Mouse (Mus musculus) kidney, postnatal 14 days (tissue): ENCODE measurements at regions not wholly inside any gene's neighbourhood (a gene's known extent, or its start where the extent isn't known, plus 50 kb on each side); places are given as distances from the start of the nearest gene placed in this dataset.

ENCODE experiments used
- DNase-seq: peaks from one replicate; pipeline ENCODE4 v3.0.0; 2022; ENCODE audit warnings: mixed read lengths

- DNase-seq, result no peak
Observed at GRCm38 (mm10) chr5:106051026-106051425, 174.7 kb downstream of the Zfp326 start.

- no peak for DNase-seq
Observed at GRCm38 (mm10) chr5:106044878-106045585, 168.7 kb downstream of the Zfp326 start.

GRCm38 (mm10) chr5:106038321-106038720, 162.0 kb downstream of the Zfp326 start:
- DNase-seq, result no peak

GRCm38 (mm10) chr5:106036176-106036575, 159.8 kb downstream of the Zfp326 start:
- peak; percentile 36 for DNase-seq

GRCm38 (mm10) chr5:106032956-106033355, 156.6 kb downstream of the Zfp326 start:
- no peak for DNase-seq

- DNase-seq, result no peak
Observed at GRCm38 (mm10) chr5:106026861-106027260, 150.5 kb downstream of the Zfp326 start.

- DNase-seq, result no peak
Observed at GRCm38 (mm10) chr5:106004292-106004917, 128.0 kb downstream of the Zfp326 start.

- DNase-seq, result no peak
Observed at GRCm38 (mm10) chr5:106003321-106004291, 127.2 kb downstream of the Zfp326 start.

- peak; percentile 27 for DNase-seq
Observed at GRCm38 (mm10) chr5:106002330-106002729, 126.0 kb downstream of the Zfp326 start.

GRCm38 (mm10) chr5:105994218-105994617, 117.9 kb downstream of the Zfp326 start:
- no peak for DNase-seq

- no peak for DNase-seq
Observed at GRCm38 (mm10) chr5:105993066-105993760, 116.8 kb downstream of the Zfp326 start.

- no peak for DNase-seq
Observed at GRCm38 (mm10) chr5:105990777-105991176, 114.4 kb downstream of the Zfp326 start.

GRCm38 (mm10) chr5:105986401-105986800, 110.0 kb downstream of the Zfp326 start:
- DNase-seq, result peak; percentile 58

- DNase-seq, result no peak
Observed at GRCm38 (mm10) chr5:105983131-105983530, 106.8 kb downstream of the Zfp326 start.

GRCm38 (mm10) chr5:105976746-105977145, 100.4 kb downstream of the Zfp326 start:
- DNase-seq, result no peak

- DNase-seq, result no peak
Observed at GRCm38 (mm10) chr5:105976076-105976475, 99.7 kb downstream of the Zfp326 start.

GRCm38 (mm10) chr5:105975275-105976011, 99.1 kb downstream of the Zfp326 start:
- DNase-seq, result peak; percentile 31

- no peak for DNase-seq
Observed at GRCm38 (mm10) chr5:105974576-105975177, 98.3 kb downstream of the Zfp326 start.
